Mouse (Mus musculus) testis, adult 2 months (tissue): ENCODE results near the gene Sncb. TPM values are rescaled to one million over a fixed set of nuclear protein-coding genes. Genes with fewer than 3 reads are reported as not detected.
A peak's percentile ranks its signal among the peaks of the same experiment; 100 is the strongest.

Experiments used
- H3K27ac ChIP-seq: fragments of 200-500 bp; 2 replicates; pipeline ENCODE4 v1.5.1; 2012; ENCODE audit warnings: low read depth, low read length; ENCODE audit not compliant: control insufficient read depth, insufficient read depth
- H3K27me3 ChIP-seq: fragments of 200-500 bp; 2 replicates; pipeline ENCODE4 v1.6.1; 2012; ENCODE audit warnings: mild to moderate bottlenecking, low read length, moderate library complexity; ENCODE audit not compliant: control insufficient read depth, insufficient read depth
- H3K36me3 ChIP-seq: fragments of 200-500 bp; 2 replicates; pipeline ENCODE4 v1.6.1; 2012; ENCODE audit warnings: mild to moderate bottlenecking, low read length; ENCODE audit not compliant: control insufficient read depth, insufficient read depth
- H3K4me1 ChIP-seq: fragments of 200-500 bp; 2 replicates; pipeline ENCODE4 v1.6.1; 2012; ENCODE audit warnings: low read length; ENCODE audit not compliant: control insufficient read depth, insufficient read depth
- H3K4me3 ChIP-seq: fragments of 200-500 bp; 2 replicates; pipeline ENCODE4 v1.5.1; 2012; ENCODE audit warnings: low read depth, mild to moderate bottlenecking, low read length, moderate library complexity, mixed read lengths; ENCODE audit not compliant: control insufficient read depth
- CTCF ChIP-seq: fragments of 200-500 bp; IDR thresholded peaks from 2 replicates; pipeline ENCODE4 v1.5.1; 2012; ENCODE audit warnings: low read depth, mild to moderate bottlenecking, inconsistent platforms, low read length, moderate library complexity; ENCODE audit not compliant: control insufficient read depth, insufficient read depth, insufficient replicate concordance
- POLR2A ChIP-seq: fragments of 200-500 bp; IDR thresholded peaks from 2 replicates; pipeline ENCODE4 v1.6.1; 2012; ENCODE audit warnings: low read depth, mild to moderate bottlenecking, inconsistent platforms, low read length, moderate library complexity; ENCODE audit not compliant: control insufficient read depth
- polyA plus RNA-seq: library from polyadenylated mRNA; depleted of rRNA; stranded (reverse); fragments of >200 nt; gene quantifications from 2 replicates; pipeline ENCODE4 v1.2.3, GENCODE M21; 2012

The Sncb gene
- polyA plus RNA-seq, 1 experiment, result 2.0 TPM

DNA sequence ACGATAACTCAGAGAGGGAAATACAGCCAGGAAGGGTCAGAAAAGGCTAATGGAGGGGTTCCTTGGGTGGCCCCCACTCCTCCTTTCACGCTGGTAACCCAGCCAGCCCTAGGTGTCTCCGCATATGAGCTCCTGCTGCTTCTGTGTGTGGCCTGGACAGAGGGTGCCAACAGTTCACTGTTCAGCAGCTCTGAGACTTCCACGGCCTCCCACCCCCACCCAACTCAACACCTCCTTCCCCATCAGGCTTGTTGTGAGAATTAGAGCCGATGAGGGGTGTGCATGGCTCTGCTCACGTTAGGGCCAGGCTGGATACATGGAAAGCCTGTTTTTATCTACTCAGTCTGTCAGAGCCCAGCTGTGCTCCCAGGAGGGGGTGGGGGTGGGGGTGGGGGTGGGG lies 20.3 kb downstream of the Sncb start:
- peaks cover 3% of the 10 kb centered on the region for H3K4me1 ChIP-seq
- H3K27me3 ChIP-seq, result no peaks in the 10 kb centered on the region
- no peak overlapping the region for H3K4me3 ChIP-seq
- H3K27ac ChIP-seq, result no peak overlapping the region
- no peaks in the 10 kb centered on the region for H3K36me3 ChIP-seq
- TF ChIP-seq CTCF (no peak), POLR2A (no peak)

DNA sequence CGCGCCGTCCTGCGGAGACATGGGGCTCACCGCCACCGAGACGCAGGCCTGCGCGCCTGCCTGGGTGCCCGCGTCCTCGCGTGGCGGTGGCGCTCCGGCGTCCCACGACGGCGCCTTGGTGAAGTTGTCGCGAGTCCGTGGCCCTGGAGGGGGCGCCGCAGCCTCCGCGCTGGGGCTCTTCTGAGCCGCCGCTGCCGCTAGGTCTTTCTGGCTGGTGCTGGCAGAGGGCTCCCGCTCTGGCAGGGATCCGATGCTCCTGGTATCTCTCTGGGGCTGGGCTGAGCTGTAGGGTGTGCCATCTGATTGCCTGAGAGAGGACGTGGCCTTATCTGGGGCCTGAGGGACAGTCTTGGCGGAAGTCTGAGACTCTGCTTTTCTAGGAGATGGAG lies 28.2 kb downstream of the Sncb start:
- no peak for TF ChIP-seq POLR2A
- TF ChIP-seq CTCF, result no peak
- no peak overlapping the region for H3K27ac ChIP-seq
- peaks cover 13% of the 10 kb centered on the region for H3K4me1 ChIP-seq
- H3K4me3 ChIP-seq, result no peak overlapping the region; the same call in 1 of the 2 replicates
- H3K27me3 ChIP-seq, result no peaks in the 10 kb centered on the region
- no peaks in the 10 kb centered on the region for H3K36me3 ChIP-seq

DNA sequence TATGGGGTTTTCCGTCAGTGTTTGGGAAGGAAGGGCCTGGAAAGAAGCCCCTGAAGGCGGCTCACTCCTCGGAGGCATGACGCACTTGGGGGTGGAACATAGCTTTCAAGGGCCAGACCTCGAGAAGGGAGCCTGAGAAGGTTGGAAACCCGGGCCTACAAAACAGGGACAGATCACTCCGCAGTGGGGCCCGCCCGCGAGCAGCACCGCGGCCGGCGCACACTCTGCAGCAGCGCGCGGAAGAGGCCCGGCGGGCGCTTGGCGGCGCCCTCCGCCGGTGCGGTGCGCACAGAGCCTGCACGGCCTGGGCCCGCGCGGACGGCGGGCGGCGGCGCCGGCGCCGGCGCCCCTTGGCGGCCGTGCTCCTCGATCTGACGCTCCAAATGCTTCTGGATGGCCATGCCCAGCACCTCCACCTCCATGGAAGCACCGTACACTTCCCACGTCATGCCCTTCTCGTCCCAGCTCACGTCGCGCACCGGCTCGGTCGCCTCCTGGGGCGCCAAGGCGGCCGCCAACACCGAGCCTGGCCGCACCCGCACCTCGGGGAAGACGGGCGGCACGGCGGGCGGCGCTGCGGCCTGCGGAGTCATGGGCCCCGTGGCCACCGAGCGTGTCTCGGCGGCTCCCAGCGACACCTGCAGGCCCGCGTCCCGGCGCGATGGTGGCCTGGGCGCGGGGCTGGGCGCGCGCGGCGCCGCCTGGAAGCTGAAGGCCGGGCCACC lies 28.7 kb downstream of the Sncb start:
- H3K27me3 ChIP-seq, result no peaks in the 10 kb centered on the region
- H3K36me3 ChIP-seq, result no peaks in the 10 kb centered on the region
- H3K4me3 ChIP-seq, result peak overlapping the region; percentile 71
- no peak for TF ChIP-seq CTCF
- no peak for TF ChIP-seq POLR2A
- H3K27ac ChIP-seq, result no peak overlapping the region
- peaks cover 13% of the 10 kb centered on the region for H3K4me1 ChIP-seq

DNA sequence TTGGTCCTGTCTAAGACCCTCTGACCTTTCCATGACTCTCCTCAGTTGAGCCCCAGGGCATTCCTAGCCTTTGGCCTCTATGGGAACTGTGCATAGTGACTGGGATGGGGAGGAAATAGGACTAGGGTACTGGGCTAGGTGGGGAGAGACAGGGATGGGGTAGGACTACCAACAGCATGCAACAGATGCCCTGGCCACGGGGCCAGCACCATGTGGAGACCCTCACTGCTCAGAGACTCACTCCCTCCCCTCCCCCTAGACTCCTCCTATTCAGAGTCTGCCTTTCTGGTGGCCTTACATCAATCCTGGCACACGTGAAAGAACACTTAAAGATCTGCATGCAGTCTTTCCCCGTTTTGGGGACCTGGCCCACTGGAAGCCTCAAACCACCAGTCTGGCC lies 29.5 kb downstream of the Sncb start:
- no peaks in the 10 kb centered on the region for H3K27me3 ChIP-seq
- no peaks in the 10 kb centered on the region for H3K36me3 ChIP-seq
- H3K4me3 ChIP-seq, result no peak overlapping the region
- peaks cover 13% of the 10 kb centered on the region for H3K4me1 ChIP-seq
- no peak for TF ChIP-seq CTCF
- no peak for TF ChIP-seq POLR2A
- H3K27ac ChIP-seq, result no peak overlapping the region

DNA sequence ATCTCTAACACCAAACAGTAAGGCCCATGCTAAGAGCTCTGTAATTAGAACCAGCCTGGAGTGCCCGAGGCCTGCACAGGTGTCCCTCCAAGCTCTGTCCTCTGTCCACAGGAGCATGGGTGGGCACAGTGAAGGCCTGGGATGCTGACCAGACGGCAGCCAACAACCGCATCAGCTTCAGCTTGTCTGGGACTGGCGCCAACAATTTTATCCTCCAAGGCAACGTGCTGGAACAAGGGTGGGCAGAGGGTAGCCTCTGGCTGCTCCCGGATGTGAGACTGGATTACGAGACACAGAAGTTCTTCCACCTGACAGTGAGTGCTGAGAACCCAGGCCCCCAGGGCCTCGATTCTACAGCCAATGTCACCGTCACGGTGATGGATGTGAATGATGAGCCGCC lies 40.3 kb downstream of the Sncb start:
- no peaks in the 10 kb centered on the region for H3K27me3 ChIP-seq
- TF ChIP-seq CTCF, result no peak
- TF ChIP-seq POLR2A, result no peak
- no peak overlapping the region for H3K4me3 ChIP-seq
- no peaks in the 10 kb centered on the region for H3K4me1 ChIP-seq
- no peaks in the 10 kb centered on the region for H3K36me3 ChIP-seq
- no peak overlapping the region for H3K27ac ChIP-seq

DNA sequence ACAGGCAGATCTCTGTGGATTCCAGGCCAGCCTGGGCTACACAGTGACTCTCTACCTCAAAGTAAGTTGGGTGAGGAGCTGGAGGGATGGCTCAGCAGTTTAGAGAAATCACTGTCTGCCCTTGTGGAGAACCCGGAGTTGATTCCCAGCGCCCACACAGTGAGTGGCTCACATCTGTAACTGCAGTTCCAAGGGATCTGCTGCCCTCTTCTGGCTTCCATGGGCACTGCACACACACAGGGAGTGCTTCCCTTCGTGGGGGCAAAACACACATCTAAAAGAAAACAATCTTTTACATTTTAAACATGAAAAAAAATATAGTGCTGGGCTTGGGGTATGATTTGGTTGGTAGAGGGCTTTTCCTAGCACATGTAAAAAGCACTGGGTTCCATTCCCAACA lies 43.3 kb downstream of the Sncb start:
- Histone ChIP-seq H3K27me3 (no peaks in the 10 kb centered on the region), H3K4me3 (no peak overlapping the region), H3K27ac (no peak overlapping the region), H3K36me3 (no peaks in the 10 kb centered on the region), H3K4me1 (no peaks in the 10 kb centered on the region; the same call in 1 of the 2 replicates)
- TF ChIP-seq POLR2A (no peak), CTCF (peak; percentile 77; the same call in 1 of the 2 replicates)

DNA sequence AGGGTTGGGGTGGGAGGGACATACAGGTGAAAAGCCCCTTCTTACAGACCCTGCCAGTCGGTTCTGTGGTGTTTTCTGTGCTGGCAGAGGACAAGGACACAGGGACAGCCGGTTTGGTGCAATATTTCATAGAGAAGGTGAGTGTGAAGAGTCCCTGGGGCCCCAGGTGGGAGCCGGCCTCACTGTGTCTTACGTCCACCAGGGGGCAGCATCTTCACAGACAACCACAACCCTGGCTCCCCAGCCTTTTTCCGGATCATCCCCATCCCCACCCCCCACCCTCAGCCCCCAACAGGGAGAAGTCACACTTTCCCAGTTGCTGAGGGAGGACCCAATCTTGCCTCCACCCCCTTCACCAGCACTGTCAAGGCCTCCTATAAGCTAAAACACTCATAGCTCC lies 49.5 kb downstream of the Sncb start:
- H3K36me3 ChIP-seq, result no peaks in the 10 kb centered on the region
- no peak overlapping the region for H3K4me3 ChIP-seq
- no peaks in the 10 kb centered on the region; the same call in 1 of the 2 replicates for H3K4me1 ChIP-seq
- TF ChIP-seq CTCF, result peak; percentile 69
- TF ChIP-seq POLR2A, result no peak
- H3K27me3 ChIP-seq, result no peaks in the 10 kb centered on the region
- H3K27ac ChIP-seq, result no peak overlapping the region

DNA sequence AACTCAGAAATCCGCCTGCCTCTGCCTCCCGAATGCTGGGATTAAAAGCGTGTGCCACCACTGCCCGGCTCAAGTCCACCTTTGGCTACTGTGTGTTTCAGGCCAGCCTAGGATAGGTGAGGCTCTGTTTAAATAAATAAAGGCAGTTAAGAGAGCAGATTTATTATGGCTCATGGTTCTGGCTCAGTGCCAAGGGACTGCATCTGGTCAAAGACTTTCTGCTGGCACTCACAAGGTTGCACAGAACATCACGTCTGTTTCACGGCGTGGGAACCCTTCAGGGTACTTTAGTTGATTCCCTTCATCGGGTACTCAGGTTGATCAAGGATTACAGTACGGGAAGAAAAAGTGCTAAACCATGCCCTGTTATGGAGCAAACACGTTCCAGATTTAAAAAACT lies 51.4 kb downstream of the Sncb start:
- no peaks in the 10 kb centered on the region for H3K36me3 ChIP-seq
- H3K27me3 ChIP-seq, result no peaks in the 10 kb centered on the region
- H3K4me1 ChIP-seq, result no peaks in the 10 kb centered on the region; the same call in 1 of the 2 replicates
- no peak overlapping the region for H3K4me3 ChIP-seq
- TF ChIP-seq CTCF (no peak), POLR2A (no peak)
- no peak overlapping the region for H3K27ac ChIP-seq
